Mouse (Mus musculus): ENCODE data around the gene Ubac2.

Gene Ubac2

GRCm38 (mm10) chr14:121949897-121950296, 71.5 kb downstream of the Ubac2 start:
- no peak for DNase-seq (ENCODE audit: low spot score in 2 of 2)

GRCm38 (mm10) chr14:121951399-121952045, 73.1 kb downstream of the Ubac2 start:
- no peak for DNase-seq (ENCODE audit: low spot score in 2 of 2)

- no peak for DNase-seq (ENCODE audit: low spot score in 2 of 2)
Observed at GRCm38 (mm10) chr14:121952046-121952400, 73.6 kb downstream of the Ubac2 start.

- no peak for DNase-seq (ENCODE audit: low spot score in 2 of 2)
Observed at GRCm38 (mm10) chr14:121954129-121954528, 75.7 kb downstream of the Ubac2 start.

GRCm38 (mm10) chr14:121954608-121955007, 76.2 kb downstream of the Ubac2 start:
- DNase-seq (ENCODE audit: low spot score in 2 of 2), result no peak

GRCm38 (mm10) chr14:121955176-121955795, 76.9 kb downstream of the Ubac2 start:
- DNase-seq (ENCODE audit: low spot score in 2 of 2), result no peak

GRCm38 (mm10) chr14:121956291-121956690, 77.9 kb downstream of the Ubac2 start:
- no peak for DNase-seq (ENCODE audit: low spot score in 2 of 2)

- no peak for DNase-seq (ENCODE audit: low spot score in 2 of 2)
Observed at GRCm38 (mm10) chr14:121957176-121957871, 78.9 kb downstream of the Ubac2 start.

- DNase-seq (ENCODE audit: low spot score in 2 of 2), result no peak
Observed at GRCm38 (mm10) chr14:121958041-121958750, 79.8 kb downstream of the Ubac2 start.

- no peak for DNase-seq (ENCODE audit: low spot score in 2 of 2)
Observed at GRCm38 (mm10) chr14:121958751-121959537, 80.5 kb downstream of the Ubac2 start.

GRCm38 (mm10) chr14:121959538-121959980, 81.1 kb downstream of the Ubac2 start:
- no peak for DNase-seq (ENCODE audit: low spot score in 2 of 2)

GRCm38 (mm10) chr14:121960031-121960430, 81.6 kb downstream of the Ubac2 start:
- DNase-seq (ENCODE audit: low spot score in 2 of 2), result no peak

- DNase-seq (ENCODE audit: low spot score in 2 of 2), result no peak
Observed at GRCm38 (mm10) chr14:121960531-121960930, 82.1 kb downstream of the Ubac2 start.

GRCm38 (mm10) chr14:121960997-121961396, 82.6 kb downstream of the Ubac2 start:
- DNase-seq (ENCODE audit: low spot score in 2 of 2), result no peak

- DNase-seq (ENCODE audit: low spot score in 2 of 2), result no peak
Observed at GRCm38 (mm10) chr14:121961496-121962127, 83.2 kb downstream of the Ubac2 start.

GRCm38 (mm10) chr14:121962128-121962890, 83.9 kb downstream of the Ubac2 start:
- no peak for DNase-seq (ENCODE audit: low spot score in 2 of 2)

- DNase-seq (ENCODE audit: low spot score in 2 of 2), result no peak
Observed at GRCm38 (mm10) chr14:121963251-121963941, 85.0 kb downstream of the Ubac2 start.

GRCm38 (mm10) chr14:121963942-121964335, 85.5 kb downstream of the Ubac2 start:
- no peak for DNase-seq (ENCODE audit: low spot score in 2 of 2)

- DNase-seq (ENCODE audit: low spot score in 2 of 2), result no peak
Observed at GRCm38 (mm10) chr14:121964990-121965389, 86.6 kb downstream of the Ubac2 start, which contains the start of gene Gpr183. Gene Gpr183, minus strand, starts transcription at chr14:121965195.

GRCm38 (mm10) chr14:121965461-121965860, 87.0 kb downstream of the Ubac2 start:
- DNase-seq (ENCODE audit: low spot score in 2 of 2), result no peak

All from left cerebral cortex, adult 9 months (tissue).